27 mouse cellular contexts compared by ENCODE assay signal in the genomic region with DNA sequence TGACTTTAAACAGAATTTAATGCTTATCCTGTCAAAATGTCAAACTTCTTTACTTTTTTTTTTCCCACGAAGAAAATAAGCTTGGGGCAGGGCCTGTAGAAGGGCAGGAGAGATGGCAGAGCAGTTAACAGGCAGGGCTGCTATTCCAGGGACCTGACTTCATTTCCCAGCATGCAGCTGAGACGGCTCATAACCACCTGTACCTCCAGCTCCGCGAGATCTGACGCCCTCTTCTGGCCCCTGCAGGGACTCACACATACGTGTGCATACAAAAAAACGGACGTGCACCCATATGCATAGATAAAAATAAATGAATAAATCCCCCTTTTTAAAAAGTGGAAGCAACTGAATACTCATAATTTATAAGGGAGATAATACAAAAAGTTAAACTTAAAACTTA. TPM values are rescaled to one million over a fixed set of nuclear protein-coding genes. Genes with fewer than 3 reads are reported as not detected.
"Had no signal": no experiment of that assay in that cellular context is flagged by ENCODE, and none has a peak within 500 bp of the region (broad histone marks: within the 10 kb centered on the region; RNA-seq: fewer than 3 reads in every experiment).

No protein-coding gene starts in this region.

- H3K36me3 ChIP-seq: heart, embryonic 12.5 days; hindbrain, embryonic 12.5 days; intestine, embryonic 15.5 days; limb, embryonic 12.5 days; liver, embryonic 13.5 days; liver, embryonic 15.5 days had no signal

- H3K27ac ChIP-seq: gastrocnemius, adult 2 months; heart, adult 2 months; hindbrain, embryonic 10.5 days; hindbrain, embryonic 12.5 days; hindbrain, embryonic 14.5 days; intestine, embryonic 15.5 days; layer of hippocampus, adult 2 months; left cerebral cortex, adult 2 months; limb, embryonic 10.5 days; limb, embryonic 12.5 days; liver, embryonic 13.5 days; liver, embryonic 15.5 days had no signal

- DNase-seq: gastrocnemius, adult 2 months; gastrocnemius, postnatal 10 days; gastrocnemius, postnatal 25 days; heart, adult 2 months; heart, postnatal 10 days; heart, postnatal 4 days; kidney, adult 18-20 months; kidney, adult 8-10 months; kidney, postnatal 10 days; kidney, postnatal 25 days; kidney, postnatal 4 days; liver; liver, embryonic 13.5 days had no signal

- H3K9me3 ChIP-seq: heart, embryonic 12.5 days; hindbrain, embryonic 12.5 days; intestine, embryonic 15.5 days; limb, embryonic 10.5 days; limb, embryonic 12.5 days; liver, embryonic 13.5 days; liver, embryonic 15.5 days had no signal

- H3K4me3 ChIP-seq: gastrocnemius, adult 2 months; heart, adult 2 months; heart, embryonic 12.5 days; hindbrain, embryonic 10.5 days; hindbrain, embryonic 12.5 days; intestine, embryonic 15.5 days; layer of hippocampus, adult 2 months; left cerebral cortex, adult 2 months; limb, embryonic 10.5 days; limb, embryonic 12.5 days; liver, embryonic 13.5 days; liver, embryonic 15.5 days had no signal

- H3K9ac ChIP-seq: heart, embryonic 12.5 days; hindbrain, embryonic 12.5 days; hindbrain, embryonic 14.5 days; intestine, embryonic 15.5 days; limb, embryonic 12.5 days; liver, embryonic 13.5 days; liver, embryonic 15.5 days had no signal

- H3K27me3 ChIP-seq: heart, embryonic 12.5 days; hindbrain, embryonic 12.5 days; intestine, embryonic 15.5 days; limb, embryonic 12.5 days; liver, embryonic 13.5 days; liver, embryonic 15.5 days had no signal

- H3K4me2 ChIP-seq: heart, embryonic 12.5 days; hindbrain, embryonic 12.5 days; hindbrain, embryonic 14.5 days; intestine, embryonic 15.5 days; limb, embryonic 12.5 days; liver, embryonic 11.5 days; liver, embryonic 13.5 days; liver, embryonic 15.5 days had no signal

- ATAC-seq: inflammation-experienced regulatory T-cells, adult 6 months; intestine, embryonic 15.5 days; intestine, postnatal 0 days had no signal

- H3K4me1 ChIP-seq: liver, embryonic 13.5 days; liver, embryonic 15.5 days had no signal

RNA-seq across cellular contexts. Expression of gene Efna5, which starts 16.2 kb away (rescaled TPM):
- total RNA-seq: granulocyte monocyte progenitor cell, adult 5-6 weeks had no signal
